Mouse (Mus musculus) ES-E14 (cell line): ENCODE measurements at regions not wholly inside any gene's neighbourhood (a gene's known extent, or its start where the extent isn't known, plus 50 kb on each side); places are given as distances from the start of the nearest gene placed in this dataset.

Experiments used
- CHD2 ChIP-seq: IDR thresholded peaks from 2 replicates; pipeline ENCODE4 v1.6.1; 2014; ENCODE audit warnings: mild to moderate bottlenecking, low read depth, low read length, inconsistent platforms
- HCFC1 ChIP-seq: IDR thresholded peaks from 2 replicates; pipeline ENCODE4 v1.6.1; 2012; ENCODE audit warnings: low read length, inconsistent platforms, borderline replicate concordance; ENCODE audit not compliant: insufficient read depth
- MAFK ChIP-seq: IDR thresholded peaks from 2 replicates; pipeline ENCODE4 v1.6.1; 2014; ENCODE audit warnings: mild to moderate bottlenecking, low read depth, low read length, inconsistent platforms; ENCODE audit not compliant: insufficient read depth
- ZNF384 ChIP-seq: IDR thresholded peaks from 2 replicates; pipeline ENCODE4 v1.6.1; 2012; ENCODE audit warnings: low read depth, low read length, inconsistent platforms

DNA sequence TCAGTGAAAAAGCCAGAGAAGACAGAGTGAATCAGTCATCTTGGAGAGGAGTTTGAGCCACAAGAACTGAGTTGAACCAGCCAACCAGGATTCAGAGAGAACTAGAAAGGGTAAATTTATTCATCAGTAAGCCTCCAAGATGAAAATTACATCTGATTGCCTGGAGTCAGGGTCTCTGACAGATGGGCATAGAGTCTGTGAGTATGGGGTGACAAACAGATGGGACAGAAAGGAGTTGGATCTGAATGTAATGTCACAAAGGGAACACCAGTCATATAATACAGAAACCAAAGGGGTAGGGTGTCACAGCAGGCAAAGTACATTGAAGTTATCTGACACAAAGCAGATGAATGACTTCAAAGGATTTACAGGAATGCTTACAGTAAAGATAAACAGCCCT is 1778.8 kb upstream of the Igfbp7 start:
- TF ChIP-seq HCFC1 (no peak), ZNF384 (no peak), MAFK (no peak), CHD2 (no peak)
